Mouse (Mus musculus) kidney, postnatal 4 days (tissue): ENCODE measurements at regions not wholly inside any gene's neighbourhood (a gene's known extent, or its start where the extent isn't known, plus 50 kb on each side); places are given as distances from the start of the nearest gene placed in this dataset.

Experiments
- DNase-seq, 2 experiments: peaks; one replicate each; pipeline ENCODE4 v3.0.0; 2021; ENCODE audit warnings: mixed read lengths in 2 of 2

GRCm38 (mm10) chr19:20035223-20035622 lies 355.5 kb downstream of the Anxa1 start:
- no peak for DNase-seq

GRCm38 (mm10) chr19:20027667-20028282 lies 363.0 kb downstream of the Anxa1 start:
- no peak for DNase-seq

- no peak for DNase-seq
These were observed 376.6 kb downstream of the Anxa1 start for GRCm38 (mm10) chr19:20014114-20014513.

- DNase-seq = no peak
These were observed 380.8 kb downstream of the Anxa1 start for GRCm38 (mm10) chr19:20009801-20010441.

- no peak for DNase-seq
These were observed 384.7 kb downstream of the Anxa1 start for GRCm38 (mm10) chr19:20005932-20006625.

GRCm38 (mm10) chr19:19987255-19987654 lies 403.5 kb downstream of the Anxa1 start:
- no peak for DNase-seq

GRCm38 (mm10) chr19:19978816-19979215 lies 411.9 kb downstream of the Anxa1 start:
- no peak for DNase-seq

GRCm38 (mm10) chr19:19977609-19978259 lies 413.0 kb downstream of the Anxa1 start:
- DNase-seq = no peak

GRCm38 (mm10) chr19:19976776-19977175 lies 414.0 kb downstream of the Anxa1 start:
- no peak for DNase-seq

- DNase-seq = no peak
These were observed 420.8 kb downstream of the Anxa1 start for GRCm38 (mm10) chr19:19969780-19970512.

- DNase-seq = no peak
These were observed 421.4 kb downstream of the Anxa1 start for GRCm38 (mm10) chr19:19969335-19969734.

- DNase-seq = no peak
These were observed 445.5 kb downstream of the Anxa1 start for GRCm38 (mm10) chr19:19945247-19945646.

GRCm38 (mm10) chr19:19942697-19943096 lies 448.0 kb downstream of the Anxa1 start:
- DNase-seq = no peak

GRCm38 (mm10) chr19:19921109-19921508 lies 469.6 kb downstream of the Anxa1 start:
- DNase-seq = no peak

- DNase-seq = no peak
These were observed 504.6 kb downstream of the Anxa1 start for GRCm38 (mm10) chr19:19885933-19886710.

GRCm38 (mm10) chr19:19880895-19881294 lies 509.8 kb downstream of the Anxa1 start:
- DNase-seq = no peak

- DNase-seq = no peak
These were observed 542.6 kb downstream of the Anxa1 start for GRCm38 (mm10) chr19:19848152-19848551.

- no peak for DNase-seq
These were observed 582.8 kb downstream of the Anxa1 start for GRCm38 (mm10) chr19:19807992-19808391.

GRCm38 (mm10) chr19:19793835-19794234 lies 596.9 kb downstream of the Anxa1 start:
- no peak for DNase-seq

GRCm38 (mm10) chr19:19783507-19783906 lies 607.2 kb downstream of the Anxa1 start:
- DNase-seq = peak; percentile 10 to 13

- DNase-seq = no peak
These were observed 612.9 kb downstream of the Anxa1 start for GRCm38 (mm10) chr19:19777891-19778290.

- no peak for DNase-seq
These were observed 619.8 kb downstream of the Anxa1 start for GRCm38 (mm10) chr19:19770990-19771389.
